Mouse (Mus musculus): ENCODE measurements around the gene Vpreb3. TPM values are rescaled to one million over a fixed set of nuclear protein-coding genes. Genes with fewer than 3 reads are reported as not detected.

Vpreb3 gene
- polyA plus RNA-seq, 1 experiment from 2014 or later: 61.6 TPM

- TF ChIP-seq EP300 (IDR thresholded peaks at IDR 0.05; ENCODE audit: low read depth) (no peak), CTCF (IDR thresholded peaks at IDR 0.05; ENCODE audit: low read depth) (no peak)
- H3K36me3 ChIP-seq (replicated peaks; ENCODE audit: insufficient read depth, low read length): peaks cover 9% of the 10 kb centered on the region
- no peak for DNase-seq
- peaks cover 36% of the 10 kb centered on the region for H3K4me1 ChIP-seq (ENCODE audit: insufficient read depth)
- no peak overlapping the region for H3K9ac ChIP-seq (replicated peaks)
- no peak overlapping the region for H3K27ac ChIP-seq (ENCODE audit: low read depth)
- no peak overlapping the region for H3K4me3 ChIP-seq (ENCODE audit: low read depth, low read length)
- WGBS (ENCODE audit: insufficient replicate concordance): 76% methylated on average over 9 of the region's 9 CpGs
- H3K4me2 ChIP-seq (ENCODE audit: low read depth, low read length): no peak overlapping the region
- no peaks in the 10 kb centered on the region for H3K9me3 ChIP-seq (ENCODE audit: low read length)
- ATAC-seq: no peak
- no peaks in the 10 kb centered on the region for H3K27me3 ChIP-seq (ENCODE audit: insufficient read depth, low read length)
Observed at GRCm38 (mm10) chr10:75941042-75941824, 1.6 kb upstream of the Vpreb3 start.

- Histone ChIP-seq H3K36me3 (replicated peaks; ENCODE audit: insufficient read depth, low read length) (no peaks in the 10 kb centered on the region), H3K4me2 (ENCODE audit: low read depth, low read length) (no peak overlapping the region), H3K27me3 (ENCODE audit: insufficient read depth, low read length) (no peaks in the 10 kb centered on the region), H3K4me1 (ENCODE audit: insufficient read depth) (peaks cover 14% of the 10 kb centered on the region), H3K9ac (replicated peaks) (no peak overlapping the region), H3K9me3 (ENCODE audit: low read length) (no peaks in the 10 kb centered on the region), H3K4me3 (ENCODE audit: low read depth, low read length) (no peak overlapping the region), H3K27ac (ENCODE audit: low read depth) (no peak overlapping the region)
- ATAC-seq (no peak), DNase-seq (no peak)
- WGBS (ENCODE audit: insufficient replicate concordance): 53% methylated on average over 11 of the region's 11 CpGs
- TF ChIP-seq CTCF (IDR thresholded peaks at IDR 0.05; ENCODE audit: low read depth) (no peak), EP300 (IDR thresholded peaks at IDR 0.05; ENCODE audit: low read depth) (no peak)
Observed at GRCm38 (mm10) chr10:75944066-75944772, 1.4 kb downstream of the Vpreb3 start.

- Histone ChIP-seq H3K27ac (ENCODE audit: low read depth) (no peak overlapping the region), H3K36me3 (replicated peaks; ENCODE audit: insufficient read depth, low read length) (no peaks in the 10 kb centered on the region), H3K9ac (replicated peaks) (no peak overlapping the region), H3K27me3 (ENCODE audit: insufficient read depth, low read length) (peaks cover 2% of the 10 kb centered on the region; the same call in 1 of the 2 replicates), H3K4me1 (ENCODE audit: insufficient read depth) (peaks cover 5% of the 10 kb centered on the region), H3K4me2 (ENCODE audit: low read depth, low read length) (no peak overlapping the region), H3K4me3 (ENCODE audit: low read depth, low read length) (no peak overlapping the region), H3K9me3 (ENCODE audit: low read length) (no peaks in the 10 kb centered on the region)
- WGBS (ENCODE audit: insufficient replicate concordance): 87% methylated on average over 7 of the region's 7 CpGs
- ATAC-seq (no peak), DNase-seq (no peak)
- no peak for TF ChIP-seq EP300 (IDR thresholded peaks at IDR 0.05; ENCODE audit: low read depth)
- TF ChIP-seq CTCF (IDR thresholded peaks at IDR 0.05; ENCODE audit: low read depth): no peak
Observed at GRCm38 (mm10) chr10:75945213-75945612, 2.4 kb downstream of the Vpreb3 start.

- TF ChIP-seq EP300 (IDR thresholded peaks at IDR 0.05; ENCODE audit: low read depth): no peak
- no peak for TF ChIP-seq CTCF (IDR thresholded peaks at IDR 0.05; ENCODE audit: low read depth)
- ATAC-seq: no peak
- Histone ChIP-seq H3K9me3 (ENCODE audit: low read length) (no peaks in the 10 kb centered on the region), H3K4me2 (ENCODE audit: low read depth, low read length) (no peak overlapping the region), H3K27ac (ENCODE audit: low read depth) (no peak overlapping the region), H3K27me3 (ENCODE audit: insufficient read depth, low read length) (peaks cover 9% of the 10 kb centered on the region; the same call in 1 of the 2 replicates), H3K4me3 (ENCODE audit: low read depth, low read length) (no peak overlapping the region), H3K36me3 (replicated peaks; ENCODE audit: insufficient read depth, low read length) (no peaks in the 10 kb centered on the region), H3K4me1 (ENCODE audit: insufficient read depth) (no peaks in the 10 kb centered on the region; the same call in 1 of the 2 replicates), H3K9ac (replicated peaks) (no peak overlapping the region)
- WGBS (ENCODE audit: insufficient replicate concordance): 73% methylated on average over 7 of the region's 7 CpGs
- DNase-seq: no peak
Observed at GRCm38 (mm10) chr10:75945896-75946295, 3.0 kb downstream of the Vpreb3 start.

- TF ChIP-seq CTCF (IDR thresholded peaks at IDR 0.05; ENCODE audit: low read depth): no peak
- TF ChIP-seq EP300 (IDR thresholded peaks at IDR 0.05; ENCODE audit: low read depth): no peak
- peaks cover 9% of the 10 kb centered on the region; the same call in 1 of the 2 replicates for H3K27me3 ChIP-seq (ENCODE audit: insufficient read depth, low read length)
- H3K4me3 ChIP-seq (ENCODE audit: low read depth, low read length): peak overlapping the region; percentile 32
- no peak for ATAC-seq
- no peak overlapping the region for H3K9ac ChIP-seq (replicated peaks)
- no peak overlapping the region for H3K4me2 ChIP-seq (ENCODE audit: low read depth, low read length)
- no peaks in the 10 kb centered on the region for H3K9me3 ChIP-seq (ENCODE audit: low read length)
- WGBS (ENCODE audit: insufficient replicate concordance): 50% methylated on average over 5 of the region's 5 CpGs
- no peaks in the 10 kb centered on the region; the same call in 1 of the 2 replicates for H3K4me1 ChIP-seq (ENCODE audit: insufficient read depth)
- H3K36me3 ChIP-seq (replicated peaks; ENCODE audit: insufficient read depth, low read length): no peaks in the 10 kb centered on the region
- H3K27ac ChIP-seq (ENCODE audit: low read depth): no peak overlapping the region
- no peak for DNase-seq
Observed at GRCm38 (mm10) chr10:75948079-75948478, 5.2 kb downstream of the Vpreb3 start.

Data from liver, postnatal 0 days (tissue).